Mouse (Mus musculus): ENCODE data around the gene Spdef.

Gene Spdef

DNA sequence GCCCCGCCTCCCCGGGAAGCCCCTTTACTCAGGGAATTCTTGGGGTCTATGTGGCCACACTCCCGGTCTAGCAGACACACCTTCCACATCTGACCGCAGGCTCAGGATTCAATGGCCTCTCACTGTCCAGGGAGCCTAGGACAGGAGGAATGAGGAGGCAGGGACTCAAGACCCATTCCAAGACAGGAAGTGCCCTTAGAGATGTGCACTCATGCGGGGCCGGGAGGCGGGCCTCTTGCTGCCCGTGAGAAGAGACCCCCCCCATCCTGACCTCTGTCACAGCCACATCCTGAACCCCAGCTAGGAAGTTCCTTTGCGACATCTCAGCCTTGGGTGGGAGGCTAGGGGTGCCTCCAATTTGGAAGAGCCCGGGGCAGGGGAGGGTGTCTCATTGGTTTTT is 3.7 kb downstream of the Spdef start:
- no peak for DNase-seq

DNA sequence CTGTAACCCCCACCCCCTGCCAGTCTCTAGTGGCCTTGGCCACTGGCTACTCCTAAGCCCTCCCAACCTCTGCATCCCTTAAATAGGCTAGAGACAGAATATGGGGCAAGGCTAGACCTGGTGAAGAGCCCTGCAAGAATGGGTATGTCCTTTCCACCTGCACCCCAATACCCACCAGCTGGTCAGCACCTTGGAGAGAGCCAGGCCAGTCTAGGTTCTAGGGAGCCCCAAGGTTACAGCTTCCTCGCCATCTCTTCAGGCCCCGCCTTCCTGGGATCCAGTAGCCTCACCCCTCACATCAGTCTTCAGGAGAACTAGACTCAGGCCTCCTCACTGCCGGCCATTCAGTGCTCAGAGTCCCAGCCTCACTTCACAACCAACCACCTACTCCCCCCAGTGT is 4.4 kb downstream of the Spdef start:
- DNase-seq, result no peak

DNA sequence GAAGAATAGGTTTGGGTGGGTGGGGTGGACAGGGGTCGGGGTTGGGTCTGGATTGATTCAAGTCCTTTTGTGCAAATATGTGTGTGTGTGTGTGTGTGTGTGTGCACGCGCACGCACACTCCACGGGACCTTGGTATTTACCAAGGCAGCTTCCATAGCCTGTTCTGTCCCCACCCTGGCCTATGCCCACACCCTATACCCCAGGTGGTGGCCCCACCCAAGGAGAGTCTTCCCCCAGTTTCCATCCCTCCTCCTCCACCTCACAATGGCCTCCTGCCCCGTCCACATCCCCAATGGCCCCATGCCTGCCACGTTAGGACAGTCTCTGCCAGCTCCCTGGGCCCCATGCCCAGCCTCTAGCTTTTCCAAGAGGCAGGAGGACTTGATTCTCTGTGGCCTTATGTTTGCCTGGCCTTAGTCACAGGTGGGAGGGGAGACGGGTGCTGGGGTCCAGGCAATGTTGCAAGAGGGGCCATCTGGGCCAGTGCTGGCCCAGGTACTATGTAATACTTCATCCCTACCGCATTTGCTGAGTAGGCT is 7.6 kb downstream of the Spdef start:
- DNase-seq, result peak; percentile 92 to 96

DNA sequence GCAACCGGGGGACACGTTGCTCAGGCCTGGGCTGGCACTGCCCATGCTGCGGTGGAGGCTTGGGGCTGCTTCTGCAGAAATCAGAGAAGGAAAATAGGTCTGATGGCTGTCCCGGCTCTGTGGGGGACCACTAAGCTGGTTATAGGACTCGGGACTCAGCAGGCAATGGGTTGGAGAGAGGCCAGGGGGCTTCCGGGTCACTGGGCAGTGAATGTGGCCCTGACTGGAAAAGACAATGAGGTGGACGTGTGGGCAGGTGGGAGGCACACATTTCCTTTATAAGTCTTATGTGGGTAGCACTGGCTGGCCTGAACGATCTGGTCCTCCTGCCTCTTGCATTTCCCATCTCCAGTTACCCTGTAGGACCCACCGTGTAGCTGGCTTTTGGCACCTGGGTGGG is 8.4 kb downstream of the Spdef start:
- peak in 1 of 2 experiments; percentile 41 for DNase-seq

DNA sequence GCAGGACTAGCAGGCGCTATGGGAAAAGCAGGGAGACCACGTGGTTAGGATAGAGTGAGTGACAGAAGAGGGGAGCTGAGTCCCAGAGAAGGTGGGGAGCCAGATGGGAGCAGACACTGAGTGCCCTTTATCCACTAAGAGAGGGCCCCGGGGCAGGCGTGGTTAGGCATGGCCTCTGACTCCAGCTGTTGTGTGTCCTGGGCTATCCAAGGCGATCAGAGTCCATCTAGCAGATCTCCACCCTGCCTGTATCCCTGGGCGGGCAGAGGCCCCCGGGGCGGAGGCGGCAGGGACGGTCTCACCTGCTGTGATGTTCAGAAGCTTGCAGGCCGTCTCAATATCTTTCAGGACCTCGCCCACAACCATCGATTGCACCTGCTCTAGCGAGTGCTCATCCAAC is 9.1 kb downstream of the Spdef start:
- no peak for DNase-seq

DNA sequence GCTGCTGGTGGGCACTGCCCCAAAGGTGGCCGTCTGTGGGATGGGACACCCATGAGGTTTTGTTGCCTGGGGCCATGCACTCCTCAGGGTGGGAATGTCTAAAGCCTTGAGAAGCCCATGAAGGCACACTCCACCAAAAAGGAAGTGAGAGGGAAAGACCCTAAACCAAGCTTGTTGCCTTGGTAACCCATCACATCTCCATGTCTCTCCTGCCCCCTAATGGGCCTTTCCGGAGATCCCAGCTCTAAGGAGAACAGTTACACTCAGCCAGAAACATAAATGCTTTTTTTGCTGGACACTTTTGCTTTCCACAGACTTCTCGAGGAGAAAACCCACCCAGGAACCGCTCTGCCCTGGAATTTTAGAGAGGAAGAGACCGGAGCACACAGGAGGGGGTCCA is 10.5 kb downstream of the Spdef start:
- DNase-seq, result peak in 1 of 2 experiments; percentile 47

DNA sequence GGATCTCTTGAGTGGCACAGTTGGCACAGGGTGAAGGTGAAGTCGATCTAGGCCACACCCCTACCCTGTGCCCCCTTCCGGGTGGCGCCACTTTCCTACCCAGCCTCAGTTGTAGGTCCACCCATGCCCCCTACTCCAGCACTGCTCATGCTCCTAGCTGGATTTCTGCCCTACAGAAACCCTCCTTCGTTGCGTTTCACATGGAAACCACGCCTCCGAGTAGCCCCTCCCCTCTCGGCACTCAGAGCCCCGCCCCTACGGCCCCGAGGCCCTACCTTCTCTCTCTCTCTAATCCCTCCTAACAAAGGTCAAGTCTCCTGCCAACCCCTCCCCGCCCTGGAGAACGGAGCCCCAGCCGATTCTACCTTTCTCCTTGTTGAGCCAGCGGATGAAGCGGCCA is 12.0 kb downstream of the Spdef start:
- DNase-seq, result peak in 1 of 2 experiments; percentile 43

DNA sequence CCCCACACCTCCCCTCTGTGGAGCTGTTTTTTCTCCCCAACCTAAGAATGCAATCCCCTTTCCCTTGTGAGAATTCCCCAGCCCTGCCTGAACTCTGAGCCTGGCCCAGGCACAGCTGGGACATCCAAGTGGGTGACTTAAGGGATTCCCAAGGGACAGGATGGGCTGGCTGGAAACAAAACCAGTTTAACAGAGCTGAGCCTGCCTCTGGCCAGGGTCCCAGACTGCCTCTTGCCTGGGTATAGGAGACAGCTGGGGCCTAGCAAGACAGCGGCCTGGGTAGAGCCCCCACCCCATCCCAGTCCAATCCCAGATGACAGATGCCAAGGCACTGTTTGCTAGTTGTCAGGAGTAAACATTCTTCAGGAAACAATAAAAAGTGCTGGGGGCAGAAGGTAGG is 15.9 kb downstream of the Spdef start:
- DNase-seq, result no peak

DNA sequence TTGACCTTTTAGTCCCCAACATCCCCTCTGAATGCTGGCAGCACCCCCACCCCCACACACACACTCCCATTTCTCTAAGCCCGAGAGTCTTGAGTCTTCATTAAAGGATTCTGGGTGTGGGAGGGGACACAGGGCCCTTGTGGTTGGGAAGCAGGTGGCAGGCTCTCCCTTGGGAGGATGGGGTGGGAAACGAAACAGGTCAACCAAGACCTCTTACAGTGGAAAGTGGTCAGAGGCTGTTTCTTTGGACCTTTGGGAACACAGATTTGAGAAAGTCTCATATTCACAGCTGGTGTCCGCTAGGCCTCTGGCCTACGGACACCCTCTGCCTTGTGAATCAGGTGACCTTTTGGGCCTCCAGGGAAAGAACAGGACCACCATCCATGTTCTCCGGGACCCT is 19.1 kb downstream of the Spdef start:
- no peak for DNase-seq

DNA sequence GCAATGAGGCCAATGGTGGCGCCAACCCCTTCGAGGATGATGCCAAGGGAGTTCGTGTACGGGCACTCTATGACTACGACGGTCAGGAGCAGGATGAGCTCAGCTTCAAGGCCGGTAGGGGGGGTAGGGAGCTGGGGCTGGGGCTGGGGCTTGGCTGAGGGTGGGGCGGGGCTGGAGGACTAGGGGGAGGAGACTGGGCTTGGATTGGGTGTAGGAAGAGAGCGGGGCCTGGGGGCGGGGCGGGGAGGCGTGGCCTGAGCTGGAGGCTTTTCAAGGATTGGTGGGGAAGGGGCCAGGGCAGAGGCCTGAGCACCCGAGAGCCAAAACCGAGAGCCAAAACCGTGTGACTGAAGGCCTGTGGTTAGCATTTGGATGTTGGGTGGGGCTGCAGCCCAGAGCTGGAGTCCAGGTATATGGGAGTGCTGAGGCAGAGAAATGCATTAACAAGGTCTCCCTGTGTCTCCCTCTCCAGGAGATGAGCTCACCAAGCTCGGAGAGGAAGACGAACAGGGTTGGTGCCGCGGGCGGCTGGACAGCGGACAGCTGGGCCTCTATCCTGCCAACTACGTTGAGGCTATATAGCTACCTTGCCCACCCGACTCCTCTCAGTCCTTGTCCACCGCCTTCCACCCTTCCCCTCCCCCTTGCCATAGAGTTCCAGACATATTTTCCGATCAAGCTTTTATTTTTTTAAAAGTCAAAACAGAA is 20.6 kb downstream of the Spdef start:
- DNase-seq, result peak in 1 of 2 experiments; percentile 75

DNA sequence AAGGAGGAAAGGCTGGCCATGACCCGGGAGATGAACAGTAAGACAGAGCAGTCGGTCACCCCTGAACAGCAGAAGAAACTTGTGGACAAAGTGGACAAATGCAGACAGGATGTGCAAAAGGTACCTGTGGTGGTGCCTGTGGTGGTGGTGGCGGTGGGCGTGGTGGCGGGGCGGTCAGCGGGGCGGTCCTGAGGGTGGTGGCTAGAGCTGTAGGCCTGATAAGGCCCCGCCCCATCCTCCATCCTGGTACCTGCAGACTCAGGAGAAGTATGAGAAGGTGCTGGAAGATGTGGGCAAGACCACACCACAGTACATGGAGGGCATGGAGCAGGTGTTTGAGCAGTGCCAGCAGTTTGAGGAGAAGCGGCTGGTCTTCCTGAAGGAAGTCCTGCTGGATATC is 23.1 kb downstream of the Spdef start:
- no peak for DNase-seq

DNA sequence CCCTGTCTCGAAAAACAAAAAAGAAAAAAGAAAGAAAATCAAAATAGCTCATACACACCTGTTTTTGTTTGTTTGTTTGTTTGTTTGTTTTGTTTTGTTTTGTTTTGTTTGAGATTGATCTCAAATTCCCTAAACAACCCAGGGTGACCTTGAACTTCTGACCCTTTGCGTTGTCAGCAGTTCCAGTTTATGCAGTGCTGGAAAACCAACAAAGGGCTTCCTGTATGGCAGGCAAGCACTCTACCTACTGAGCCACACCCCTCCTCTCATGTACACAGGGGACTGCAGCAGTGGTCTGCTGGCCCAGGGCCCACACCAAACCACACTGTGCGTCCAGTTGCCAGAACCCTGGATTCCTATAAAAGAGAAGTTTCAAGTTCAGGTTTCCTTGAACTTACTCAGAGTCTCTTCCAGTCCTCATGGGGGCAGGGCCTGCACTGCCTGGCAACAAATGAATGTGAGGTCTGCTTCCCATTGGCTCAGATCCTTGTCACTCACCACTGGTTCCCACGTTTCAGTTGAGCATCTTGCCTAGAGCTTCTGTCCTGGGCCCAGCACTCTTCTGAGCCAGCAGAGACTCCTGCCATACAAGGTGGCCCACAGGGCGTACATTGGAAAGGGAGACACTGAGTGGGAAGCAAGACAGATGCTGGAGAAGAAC is 24.7 kb downstream of the Spdef start:
- DNase-seq, result peak in 1 of 2 experiments; percentile 53

DNA sequence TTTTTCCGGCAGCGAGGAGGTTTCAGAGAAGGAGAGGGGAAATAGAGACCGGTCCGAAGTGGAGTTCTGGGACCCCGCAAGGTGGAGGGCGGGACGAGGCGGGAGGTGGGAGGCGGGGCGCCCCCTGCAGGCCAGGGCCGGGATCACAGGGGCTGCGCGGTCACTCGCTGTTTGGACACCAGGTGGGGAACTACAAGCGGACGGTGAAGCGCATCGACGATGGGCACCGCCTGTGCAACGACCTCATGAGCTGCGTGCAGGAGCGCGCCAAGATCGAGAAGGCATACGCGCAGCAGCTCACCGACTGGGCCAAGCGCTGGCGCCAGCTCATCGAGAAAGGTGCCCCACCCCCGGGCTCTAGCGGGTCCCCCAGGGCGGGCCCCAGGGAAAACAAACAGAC is 26.2 kb downstream of the Spdef start:
- peak; percentile 77 to 83 for DNase-seq

DNA sequence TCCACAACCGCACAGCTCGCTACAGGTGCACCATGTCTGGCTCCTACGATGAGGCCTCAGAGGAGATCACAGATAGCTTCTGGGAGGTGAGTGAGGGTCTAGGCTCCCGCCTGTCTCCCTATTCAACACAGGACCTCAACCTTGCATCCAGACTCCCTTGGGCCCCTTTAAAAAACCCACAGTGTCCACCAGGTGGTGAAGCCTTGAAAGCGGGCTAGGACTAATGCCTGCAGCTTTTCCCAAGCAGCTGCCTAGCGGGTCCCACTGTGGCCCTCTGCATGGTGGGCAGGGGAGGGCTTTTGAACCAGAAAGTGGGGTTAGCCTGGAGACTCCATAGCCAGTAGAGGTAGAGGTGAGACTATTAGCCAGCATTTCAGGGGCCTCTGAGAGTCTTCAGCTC is 26.9 kb downstream of the Spdef start:
- DNase-seq, result no peak

DNA sequence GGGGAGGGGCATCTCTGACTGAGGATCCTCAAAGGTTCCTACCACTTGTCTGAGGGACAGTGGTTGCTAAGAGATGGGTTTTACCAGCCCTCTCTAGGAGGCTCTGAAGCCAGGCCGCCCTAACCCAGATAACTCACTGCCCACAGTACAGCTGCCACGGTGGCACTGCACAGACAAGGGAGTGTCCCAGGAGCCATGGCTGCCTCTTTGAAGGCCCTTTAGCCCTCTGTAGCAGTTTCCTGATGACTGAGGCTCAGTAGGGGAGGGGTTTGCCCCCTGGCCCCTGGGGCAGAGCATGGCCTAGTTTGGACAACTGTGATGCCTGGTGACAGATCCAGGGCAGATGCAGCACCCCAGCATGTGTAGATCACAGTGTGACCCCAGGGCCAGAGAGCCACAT is 27.9 kb downstream of the Spdef start:
- DNase-seq, result peak in 1 of 2 experiments; percentile 36

DNA sequence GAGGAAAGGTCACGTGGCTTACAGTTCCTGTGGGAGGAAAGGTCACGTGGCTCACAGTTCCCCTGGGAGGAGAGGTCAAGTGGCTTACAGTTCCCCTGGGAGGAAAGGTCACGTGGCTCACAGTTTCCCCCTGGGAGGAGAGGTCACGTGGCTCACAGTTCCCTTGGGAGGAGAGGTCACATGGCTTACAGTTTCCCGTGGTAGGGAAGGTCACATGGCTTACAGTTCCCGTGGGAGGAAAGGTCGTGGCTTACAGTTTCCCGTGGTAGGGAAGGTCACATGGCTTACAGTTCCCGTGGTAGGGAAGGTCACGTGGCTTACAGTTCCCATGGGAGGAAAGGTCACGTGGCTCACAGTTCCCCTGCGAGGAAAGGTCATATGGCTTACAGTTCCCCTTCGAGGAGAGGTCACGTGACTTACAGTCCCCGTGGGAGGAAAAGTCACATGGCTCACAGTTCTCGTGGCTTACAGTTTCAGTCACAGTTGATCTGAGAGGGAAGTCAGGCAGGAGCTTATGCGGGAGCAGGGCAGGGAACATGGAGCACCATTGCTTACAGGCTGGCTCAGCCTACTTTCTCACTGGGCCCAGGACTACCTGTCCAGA is 29.0 kb downstream of the Spdef start:
- no peak for DNase-seq

DNA sequence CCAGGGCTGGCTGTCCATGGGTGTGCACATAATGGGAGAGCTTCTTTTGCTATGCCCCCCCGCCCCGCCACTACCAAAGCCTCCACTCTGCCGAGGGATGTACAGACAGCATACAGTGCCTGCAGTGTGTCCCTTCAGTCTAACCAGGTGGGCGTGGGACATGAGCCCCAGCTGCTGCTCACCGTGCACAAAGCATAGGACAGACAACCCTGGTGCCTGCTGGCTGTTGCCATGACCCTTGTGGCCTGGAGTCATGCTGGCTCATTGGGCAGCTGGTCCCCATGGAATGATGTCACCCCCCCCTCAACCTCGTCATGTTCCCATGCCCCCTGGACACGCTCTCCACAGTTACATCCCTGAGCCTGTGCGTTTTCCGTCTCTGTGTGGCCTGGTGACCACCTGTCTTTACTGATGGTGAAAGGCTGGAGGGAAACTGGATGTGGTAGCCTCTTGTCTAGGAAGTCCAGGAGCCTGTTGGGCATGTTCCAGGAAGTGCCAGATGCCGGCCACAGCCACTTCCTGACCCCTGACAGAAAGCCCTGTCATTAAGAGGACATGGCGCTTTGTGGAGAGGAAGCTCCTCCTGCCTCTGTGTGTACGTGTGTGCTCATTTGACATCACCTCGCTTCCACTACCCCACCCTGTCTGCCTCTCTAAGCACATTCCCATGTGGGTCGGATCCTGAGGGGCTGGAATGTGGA is 37.6 kb downstream of the Spdef start:
- no peak for DNase-seq

DNA sequence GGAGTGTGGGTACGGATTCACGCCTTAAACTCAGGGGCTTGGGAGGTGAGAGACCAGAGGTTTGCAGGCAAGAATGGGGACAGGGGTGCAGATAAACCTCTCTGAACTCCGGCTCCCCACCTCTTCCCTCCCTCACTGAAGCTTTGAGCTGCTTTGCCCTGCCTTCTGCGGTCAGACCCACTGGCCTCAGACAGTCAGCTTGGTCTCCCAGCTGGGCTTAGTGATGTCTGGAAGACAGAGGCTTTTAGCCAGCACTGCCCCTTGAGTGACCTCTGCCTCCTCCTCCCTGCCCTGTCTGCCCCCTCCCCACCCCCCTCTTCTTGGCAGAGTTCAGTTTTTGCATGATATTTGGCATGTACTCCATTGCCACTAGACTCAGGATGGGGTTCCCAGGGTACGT is 42.4 kb downstream of the Spdef start:
- DNase-seq, result no peak

DNA sequence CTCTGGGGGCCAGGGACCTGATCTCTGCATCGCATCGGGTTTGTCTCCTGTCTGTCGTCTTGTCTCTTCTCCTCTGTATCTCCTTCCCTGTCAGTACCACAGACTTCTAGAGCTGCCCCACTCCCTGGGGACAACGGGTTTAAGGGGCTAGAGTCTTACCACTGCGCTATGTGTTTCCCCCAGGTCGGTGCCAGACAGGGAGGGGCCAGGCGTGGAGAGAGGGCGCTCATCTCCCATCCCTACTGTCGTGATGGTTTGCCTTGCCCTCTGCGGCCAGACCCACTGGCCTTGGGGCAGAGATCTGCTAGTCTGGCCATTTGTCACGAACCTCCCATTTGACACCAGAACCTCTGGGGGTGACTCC is 43.2 kb downstream of the Spdef start:
- DNase-seq, result no peak

DNA sequence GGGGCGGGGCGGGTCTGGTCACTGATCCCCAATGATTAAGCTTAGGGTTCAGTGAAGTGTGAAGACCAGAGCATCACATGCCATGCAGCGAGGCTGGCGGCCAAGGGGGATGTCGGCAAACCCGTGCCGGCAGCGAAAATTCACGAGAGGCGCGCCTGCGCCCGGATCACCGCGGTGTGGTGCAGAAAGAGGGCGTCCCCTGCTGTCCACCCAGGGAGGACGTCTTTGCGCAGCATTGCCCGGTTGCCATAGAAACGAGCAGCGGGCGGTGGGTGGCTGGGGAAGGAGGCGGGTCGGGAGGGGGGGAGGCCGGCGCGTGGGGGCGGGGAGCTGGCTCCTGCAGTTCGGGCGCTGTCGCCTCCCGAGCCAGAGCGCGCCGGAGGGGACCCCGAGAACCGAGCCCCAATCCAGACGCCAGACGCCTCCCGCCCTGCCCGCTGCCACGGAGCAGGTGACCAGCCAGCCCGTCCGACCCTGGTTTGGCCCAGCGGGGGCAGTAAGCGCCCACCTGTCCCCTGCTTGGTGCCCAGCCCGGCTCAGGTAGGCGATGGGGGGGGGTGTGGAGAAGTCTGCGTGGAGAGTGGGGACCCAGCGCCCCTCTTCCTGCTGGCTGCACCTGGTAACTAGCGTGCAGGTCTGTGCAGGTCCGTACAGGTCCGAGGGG is 43.7 kb downstream of the Spdef start:
- peak; percentile 73 to 83 for DNase-seq

DNA sequence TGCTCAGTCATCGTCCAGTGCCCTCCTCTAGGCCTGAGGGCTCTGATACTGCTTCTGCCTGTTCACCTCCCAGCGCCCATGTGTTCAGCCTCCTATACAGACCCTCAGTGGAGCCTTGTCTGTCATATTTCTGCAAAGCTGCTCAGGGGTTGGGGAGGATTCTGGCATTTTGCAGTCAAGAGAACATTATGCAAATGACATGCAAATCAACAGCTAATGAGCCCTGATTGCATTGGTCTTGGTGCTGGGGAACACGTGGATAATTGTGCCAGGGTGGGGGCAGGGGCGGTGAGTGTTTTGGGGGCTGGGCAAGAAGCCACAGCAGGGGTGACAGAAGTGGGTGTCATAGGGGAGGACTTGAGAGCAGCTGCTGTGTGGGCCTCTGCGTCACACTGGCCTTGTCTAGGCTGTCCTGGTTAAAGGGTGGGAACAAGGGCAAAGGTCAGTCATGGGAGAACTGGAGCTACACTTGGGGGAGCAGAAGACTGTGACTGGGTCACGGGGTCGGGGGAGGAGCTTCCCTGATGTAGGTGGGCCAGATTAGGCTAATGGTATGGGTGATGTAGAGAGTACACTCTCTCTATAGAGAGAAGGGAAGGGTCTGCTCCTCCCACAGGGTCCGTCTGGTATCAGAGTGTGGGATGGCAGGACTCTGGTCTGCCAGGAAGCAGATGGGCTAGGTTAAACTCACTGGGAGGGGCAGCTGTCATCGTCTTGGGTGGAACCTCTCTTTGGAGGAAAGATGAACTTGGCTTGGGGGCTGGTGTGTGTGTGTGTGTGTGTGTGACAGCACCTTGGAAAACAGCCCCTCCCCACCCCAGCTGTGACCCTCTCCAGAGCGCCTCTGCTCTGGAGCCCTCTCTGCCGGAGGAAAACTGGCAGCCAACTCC is 49.6 kb downstream of the Spdef start:
- DNase-seq, result peak in 1 of 2 experiments; percentile 53

DNA sequence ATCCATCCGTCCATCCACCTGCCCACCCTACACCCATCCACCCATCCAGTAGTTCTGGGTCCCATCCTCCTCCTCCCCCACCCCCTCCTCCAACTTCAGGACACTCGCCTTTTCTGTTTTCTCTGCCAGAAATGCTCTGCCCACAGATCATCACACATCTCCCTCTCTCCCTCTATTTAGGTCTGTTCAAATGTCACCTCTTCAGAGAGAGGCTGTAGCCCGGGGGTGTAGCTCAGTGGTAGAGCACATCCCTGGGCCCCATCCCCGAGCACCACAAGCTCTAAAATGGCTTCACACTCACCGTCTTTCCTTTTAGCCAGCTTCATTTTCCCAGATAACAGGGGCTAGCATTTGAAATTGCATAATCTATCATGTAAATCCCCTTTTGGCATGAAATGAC is 51.0 kb downstream of the Spdef start:
- DNase-seq, result no peak

Measured in cerebellum, postnatal 25 days (tissue).